Mouse (Mus musculus): ENCODE data around the gene Coro6.

Gene Coro6

GRCm38 (mm10) chr11:77512891-77513810 is 50.9 kb downstream of the Coro6 start:
- peak; percentile 82 to 84 for DNase-seq (ENCODE audit: low spot score in 2 of 2)

GRCm38 (mm10) chr11:77513811-77514170 is 51.6 kb downstream of the Coro6 start:
- DNase-seq (ENCODE audit: low spot score in 2 of 2): no peak

DNA sequence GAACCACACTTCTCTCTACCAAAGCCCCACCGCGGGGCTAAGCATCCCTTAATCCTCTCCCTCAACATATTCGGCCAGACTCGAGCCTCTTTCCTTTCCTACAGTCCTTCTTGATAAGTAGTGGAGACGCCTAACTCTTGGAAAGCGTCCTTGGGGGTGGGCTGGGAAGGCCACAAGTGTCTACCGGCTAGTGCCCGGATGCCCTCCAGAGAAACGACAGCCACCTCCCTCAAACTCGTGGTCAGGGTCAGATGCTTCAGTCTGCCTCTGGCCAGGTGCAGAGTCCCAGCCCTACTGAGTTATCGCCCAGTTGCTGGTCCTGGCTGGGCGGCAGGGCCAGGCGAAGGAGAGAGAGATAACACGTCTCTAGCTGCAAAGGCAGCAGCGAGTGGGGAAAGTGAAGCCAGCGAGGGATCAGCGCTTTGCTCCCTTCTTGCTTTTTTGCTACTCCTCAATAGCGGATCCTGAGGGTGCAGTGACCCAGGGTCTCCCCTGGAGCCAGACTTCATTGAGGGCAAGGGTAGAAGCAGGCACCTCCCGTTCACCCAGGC is 52.1 kb downstream of the Coro6 start:
- no peak for DNase-seq (ENCODE audit: low spot score in 2 of 2)

GRCm38 (mm10) chr11:77514832-77515636 is 52.8 kb downstream of the Coro6 start, which contains the start of gene Abhd15:
Gene Abhd15, plus strand, starts transcription at chr11:77515121.
- DNase-seq (ENCODE audit: low spot score in 2 of 2): peak; percentile 68 to 87

DNA sequence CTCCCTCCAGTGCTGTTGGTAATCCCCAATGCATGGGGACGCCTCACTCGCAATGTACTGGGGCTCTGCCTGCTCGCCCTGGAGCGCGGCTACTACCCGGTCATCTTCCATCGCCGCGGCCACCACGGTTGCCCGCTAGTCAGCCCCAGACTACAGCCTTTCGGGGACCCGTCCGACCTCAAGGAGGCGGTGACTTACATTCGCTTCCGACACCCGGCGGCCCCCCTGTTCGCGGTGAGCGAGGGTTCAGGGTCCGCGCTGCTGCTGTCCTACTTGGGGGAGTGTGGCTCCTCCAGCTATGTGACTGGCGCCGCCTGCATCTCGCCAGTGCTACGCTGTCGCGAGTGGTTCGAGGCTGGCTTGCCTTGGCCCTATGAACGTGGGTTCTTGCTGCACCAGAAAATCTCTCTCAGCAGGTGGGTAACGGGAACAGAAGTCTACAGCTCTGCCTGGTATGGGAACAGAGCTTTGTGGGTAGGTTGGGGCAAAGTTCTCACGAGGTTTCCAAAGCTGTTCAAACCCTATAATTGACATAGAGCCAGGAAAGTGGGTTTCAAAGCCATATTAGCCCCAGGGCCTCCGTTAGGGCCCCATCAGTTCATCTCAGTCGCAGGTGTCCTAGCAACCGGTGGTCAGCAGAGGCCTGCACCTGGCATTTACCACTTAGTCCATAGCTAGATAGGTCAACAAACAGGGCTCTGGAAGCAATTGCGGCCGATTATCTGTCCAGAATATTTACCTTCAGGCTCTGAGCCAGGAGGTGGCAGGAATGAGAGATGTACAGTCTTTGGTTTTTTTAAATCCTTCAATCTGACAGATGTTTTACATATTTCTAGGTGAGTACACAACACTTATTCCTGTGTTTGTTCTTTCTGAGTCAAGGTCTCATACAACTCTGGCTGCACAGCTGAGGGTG is 53.7 kb downstream of the Coro6 start, which contains the start of gene Trp53i13:
Trp53i13 (minus strand) TSS at position 344 of the 916 bp plus-strand sequence.
- DNase-seq (ENCODE audit: low spot score in 2 of 2): no peak

DNA sequence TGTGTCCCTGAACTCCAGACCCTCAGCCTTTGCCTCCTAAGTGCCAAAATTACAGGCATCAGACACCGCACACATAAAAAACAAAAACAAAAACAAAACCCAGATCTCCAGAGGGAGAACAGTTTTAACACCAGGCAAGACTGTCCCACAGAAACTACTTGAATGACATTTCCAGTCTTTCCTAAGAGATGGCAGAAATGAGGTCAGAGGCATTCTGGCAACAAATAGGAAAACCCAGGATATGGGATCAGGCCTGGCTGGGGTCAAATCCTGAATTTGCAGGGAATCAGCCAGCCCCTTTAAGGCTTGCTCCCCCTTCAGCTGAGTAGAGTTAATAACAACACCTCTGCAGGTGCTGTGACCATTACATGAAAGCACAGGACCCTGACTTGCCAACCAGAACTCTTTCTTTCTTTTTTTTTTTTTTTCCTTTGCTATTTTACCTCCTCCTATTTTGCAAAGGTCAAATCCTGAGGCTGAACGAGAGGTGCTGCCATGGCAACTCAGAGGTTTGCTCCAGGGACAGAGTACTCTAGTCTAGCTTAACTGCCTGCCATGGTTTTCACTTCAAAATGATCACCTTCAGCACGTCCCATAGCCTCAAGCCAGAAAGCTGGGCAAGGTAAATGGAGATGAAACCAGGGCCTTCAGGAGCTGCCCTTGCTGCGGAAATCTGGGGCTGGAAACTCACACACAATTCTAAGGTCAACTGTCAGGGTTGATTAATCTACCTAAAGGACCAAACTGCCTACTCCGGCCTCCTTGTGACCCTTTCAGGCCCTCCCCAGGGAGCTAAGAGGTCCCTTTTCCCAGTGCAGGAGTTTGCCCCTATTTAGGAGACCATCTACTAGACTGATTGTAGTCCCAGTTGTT is 54.6 kb downstream of the Coro6 start:
- no peak for DNase-seq (ENCODE audit: low spot score in 2 of 2)

GRCm38 (mm10) chr11:77518051-77518798 is 56.0 kb downstream of the Coro6 start:
- DNase-seq (ENCODE audit: low spot score in 2 of 2): no peak

DNA sequence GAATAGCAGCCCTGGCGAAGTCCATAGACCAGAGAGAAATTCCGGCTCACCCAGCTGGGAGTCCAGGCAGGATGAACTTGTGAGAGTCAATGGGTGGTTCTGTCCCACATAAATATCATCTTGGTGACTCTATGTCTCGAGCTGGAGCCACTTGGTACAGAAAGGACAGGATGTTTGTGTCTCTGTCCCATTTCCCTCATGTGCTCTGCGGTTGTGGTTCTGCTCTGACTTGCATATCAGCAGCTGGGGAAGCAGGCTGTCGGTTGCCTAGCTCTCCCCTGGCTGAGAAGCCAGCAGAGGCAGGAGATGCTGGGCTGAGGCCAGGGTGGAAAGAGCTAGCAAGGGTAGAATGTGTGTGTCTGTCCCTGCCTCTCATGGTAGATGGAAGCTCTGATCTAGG is 56.8 kb downstream of the Coro6 start, which contains the start of gene Gm10392:
Gm10392 (minus strand) TSS at position 156 of the 400 bp plus-strand sequence.
- no peak for DNase-seq (ENCODE audit: low spot score in 2 of 2)
